16 mouse cellular contexts compared by ENCODE assay signal in the genomic region with DNA sequence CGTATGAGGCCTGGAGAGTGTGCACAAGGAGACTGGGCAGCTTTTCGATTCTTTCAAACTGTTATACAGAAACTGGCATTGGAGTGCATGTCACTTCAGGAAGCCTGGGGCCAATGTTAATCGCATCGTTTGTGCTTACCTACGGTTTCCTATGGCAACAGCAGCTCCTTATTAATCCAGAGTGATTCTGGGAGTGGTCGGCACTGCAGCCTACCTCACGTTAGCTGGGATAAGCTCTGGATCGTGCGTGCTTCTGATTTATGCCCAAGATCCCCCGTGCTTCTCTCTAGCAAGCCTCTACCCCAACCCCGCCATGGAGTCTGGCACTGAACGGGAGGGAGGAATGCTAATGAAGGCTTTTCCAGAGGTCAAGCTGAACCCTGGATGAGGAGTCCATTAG.
DNase-seq lines count a peak whose midpoint lies in the region; ATAC-seq and TF ChIP-seq lines count a peak whose summit lies in the region.
"Had no signal": no experiment of that assay in that cellular context is flagged by ENCODE, and none has a peak within 500 bp of the region (broad histone marks: within the 10 kb centered on the region; RNA-seq: fewer than 3 reads in every experiment).

No protein-coding gene starts in this region.

- H3K9ac ChIP-seq in forebrain, embryonic 15.5 days (replicated peaks): no peak overlapping the region
- H3K9ac ChIP-seq in forebrain, embryonic 12.5 days: no peak overlapping the region
- H3K9ac ChIP-seq in forebrain, postnatal 0 days: no peak overlapping the region
- H3K9ac ChIP-seq in hindbrain, postnatal 0 days (replicated peaks; ENCODE audit: low read length): no peak overlapping the region
- H3K9ac ChIP-seq in neural tube, embryonic 12.5 days: no peak overlapping the region
- H3K9ac ChIP-seq: embryonic facial prominence, embryonic 12.5 days; heart, embryonic 13.5 days had no signal

- 34% methylated on average over 12 of the region's 12 CpGs for WGBS in forebrain, embryonic 15.5 days
- WGBS in forebrain, embryonic 12.5 days: 51% methylated on average over 12 of the region's 12 CpGs
- 28% methylated on average over 12 of the region's 12 CpGs for WGBS in forebrain, postnatal 0 days
- WGBS in hindbrain, postnatal 0 days: 26% methylated on average over 12 of the region's 12 CpGs
- WGBS in neural tube, embryonic 12.5 days: 44% methylated on average over 12 of the region's 12 CpGs
- WGBS in thymus, adult 2 months: 97% methylated on average over 12 of the region's 12 CpGs

- H3K9me3 ChIP-seq in forebrain, embryonic 15.5 days: no peaks in the 10 kb centered on the region
- no peaks in the 10 kb centered on the region for H3K9me3 ChIP-seq in forebrain, embryonic 12.5 days
- H3K9me3 ChIP-seq in forebrain, postnatal 0 days (ENCODE audit: low read length): no peaks in the 10 kb centered on the region
- H3K9me3 ChIP-seq in hindbrain, postnatal 0 days (ENCODE audit: low read length): no peaks in the 10 kb centered on the region
- H3K9me3 ChIP-seq in neural tube, embryonic 12.5 days: no peaks in the 10 kb centered on the region
- H3K9me3 ChIP-seq: embryonic facial prominence, embryonic 12.5 days; heart, embryonic 13.5 days had no signal

- peak; percentile 39 for DNase-seq in forebrain, postnatal 0 days
- peak; percentile 36 for DNase-seq in hindbrain, postnatal 0 days (ENCODE audit: low spot score)
- no peak for DNase-seq in kidney, adult 9 months
- no peak for DNase-seq in thymus, adult 2 months
- DNase-seq: adrenal gland, postnatal 10 days; B cell, adult 2 months; cerebellum, postnatal 10 days; gastrocnemius, postnatal 14 days; liver; lung, postnatal 36 days; thymus, postnatal 36 days had no signal

- ATAC-seq in forebrain, embryonic 15.5 days (replicated peaks): peak; percentile 12; the same call in 1 of the 2 replicates
- no peak for ATAC-seq in forebrain, embryonic 12.5 days (ENCODE audit: low FRiP score)
- ATAC-seq in forebrain, postnatal 0 days: peak; percentile 47
- ATAC-seq in hindbrain, postnatal 0 days: no peak
- ATAC-seq in neural tube, embryonic 12.5 days (ENCODE audit: low FRiP score, low read depth): peak; percentile 61; the same call in 1 of the 2 replicates

- H3K27ac ChIP-seq in forebrain, embryonic 15.5 days (replicated peaks): no peak overlapping the region
- no peak overlapping the region for H3K27ac ChIP-seq in forebrain, embryonic 12.5 days
- peak overlapping the region; percentile 64 for H3K27ac ChIP-seq in forebrain, postnatal 0 days (ENCODE audit: low read depth, low read length)
- 0 out of 2 replicates have a peak overlapping the region, but pooled peaks have one; percentile 5 for H3K27ac ChIP-seq in hindbrain, postnatal 0 days
- H3K27ac ChIP-seq in neural tube, embryonic 12.5 days: no peak overlapping the region; the same call in 1 of the 2 replicates
- no peak overlapping the region for H3K27ac ChIP-seq in thymus, adult 2 months (ENCODE audit: control insufficient read depth, insufficient read depth, low read length)
- H3K27ac ChIP-seq: embryonic facial prominence, embryonic 12.5 days; heart, embryonic 13.5 days had no signal

- no peak for TF ChIP-seq POLR2A in thymus, adult 2 months (IDR thresholded peaks at IDR 0.05; ENCODE audit: control insufficient read depth, extremely low read depth, insufficient read depth, low read length, poor library complexity)

- no peak overlapping the region for H3K4me3 ChIP-seq in forebrain, embryonic 15.5 days
- H3K4me3 ChIP-seq in forebrain, embryonic 12.5 days (replicated peaks): no peak overlapping the region
- no peak overlapping the region for H3K4me3 ChIP-seq in forebrain, postnatal 0 days (ENCODE audit: low read depth, low read length)
- no peak overlapping the region for H3K4me3 ChIP-seq in hindbrain, postnatal 0 days (ENCODE audit: low read length)
- no peak overlapping the region for H3K4me3 ChIP-seq in neural tube, embryonic 12.5 days
- H3K4me3 ChIP-seq in thymus, adult 2 months (ENCODE audit: control insufficient read depth, insufficient read depth, low read length): no peak overlapping the region
- H3K4me3 ChIP-seq: embryonic facial prominence, embryonic 12.5 days; heart, embryonic 13.5 days had no signal

- H3K4me2 ChIP-seq in forebrain, embryonic 15.5 days (replicated peaks): no peak overlapping the region
- H3K4me2 ChIP-seq in forebrain, embryonic 12.5 days: no peak overlapping the region
- no peak overlapping the region for H3K4me2 ChIP-seq in forebrain, postnatal 0 days (ENCODE audit: low read depth)
- H3K4me2 ChIP-seq in hindbrain, postnatal 0 days (ENCODE audit: low read depth, low read length): no peak overlapping the region
- H3K4me2 ChIP-seq in neural tube, embryonic 12.5 days (replicated peaks): 0 out of 2 replicates have a peak overlapping the region, but pooled peaks have one; percentile 14
- H3K4me2 ChIP-seq: embryonic facial prominence, embryonic 12.5 days; heart, embryonic 13.5 days had no signal

- H3K27me3 ChIP-seq in forebrain, embryonic 15.5 days: no peaks in the 10 kb centered on the region
- H3K27me3 ChIP-seq in forebrain, embryonic 12.5 days: no peaks in the 10 kb centered on the region
- H3K27me3 ChIP-seq in forebrain, postnatal 0 days (ENCODE audit: insufficient read depth, low read length): no peaks in the 10 kb centered on the region
- H3K27me3 ChIP-seq in hindbrain, postnatal 0 days (ENCODE audit: insufficient read depth, low read length): no peaks in the 10 kb centered on the region
- H3K27me3 ChIP-seq in neural tube, embryonic 12.5 days (replicated peaks): no peaks in the 10 kb centered on the region
- H3K27me3 ChIP-seq in thymus, adult 2 months (ENCODE audit: control insufficient read depth, insufficient read depth, low read length): no peaks in the 10 kb centered on the region
- H3K27me3 ChIP-seq: embryonic facial prominence, embryonic 12.5 days; heart, embryonic 13.5 days had no signal

- H3K4me1 ChIP-seq in forebrain, embryonic 15.5 days: peaks cover 21% of the 10 kb centered on the region
- peaks cover 27% of the 10 kb centered on the region for H3K4me1 ChIP-seq in forebrain, embryonic 12.5 days
- peaks cover 22% of the 10 kb centered on the region; the same call in 1 of the 2 replicates for H3K4me1 ChIP-seq in forebrain, postnatal 0 days (ENCODE audit: insufficient read depth)
- H3K4me1 ChIP-seq in hindbrain, postnatal 0 days (ENCODE audit: insufficient read depth, low read length): peaks cover 10% of the 10 kb centered on the region; the same call in 1 of the 2 replicates
- peaks cover 40% of the 10 kb centered on the region for H3K4me1 ChIP-seq in neural tube, embryonic 12.5 days
- H3K4me1 ChIP-seq in thymus, adult 2 months (replicated peaks; ENCODE audit: control insufficient read depth, insufficient read depth, low read length): no peaks in the 10 kb centered on the region

- H3K36me3 ChIP-seq in forebrain, embryonic 15.5 days: no peaks in the 10 kb centered on the region
- H3K36me3 ChIP-seq in forebrain, embryonic 12.5 days (replicated peaks): no peaks in the 10 kb centered on the region
- no peaks in the 10 kb centered on the region for H3K36me3 ChIP-seq in forebrain, postnatal 0 days (ENCODE audit: insufficient read depth)
- H3K36me3 ChIP-seq in hindbrain, postnatal 0 days (ENCODE audit: insufficient read depth, low read length): no peaks in the 10 kb centered on the region
- no peaks in the 10 kb centered on the region for H3K36me3 ChIP-seq in neural tube, embryonic 12.5 days
- no peaks in the 10 kb centered on the region for H3K36me3 ChIP-seq in thymus, adult 2 months (ENCODE audit: control insufficient read depth, insufficient read depth, low read length)
- H3K36me3 ChIP-seq: embryonic facial prominence, embryonic 12.5 days; heart, embryonic 13.5 days had no signal

- no peak for TF ChIP-seq CTCF in forebrain, postnatal 0 days (IDR thresholded peaks at IDR 0.05; ENCODE audit: low read depth)
- TF ChIP-seq CTCF in hindbrain, postnatal 0 days (IDR thresholded peaks at IDR 0.05; ENCODE audit: low read depth): no peak
- no peak for TF ChIP-seq CTCF in thymus, adult 2 months (IDR thresholded peaks at IDR 0.05; ENCODE audit: borderline replicate concordance, control insufficient read depth, extremely low read depth, insufficient read depth, low read length, poor library complexity)

Comparison
In these comparisons a context has a peak if more than half of its experiments do, and no peak if none do; other contexts are left out.
1. ATAC-seq: peak in forebrain, embryonic 15.5 days (single experiment), forebrain, postnatal 0 days (single experiment) and neural tube, embryonic 12.5 days (single experiment); none in forebrain, embryonic 12.5 days (single experiment) and hindbrain, postnatal 0 days (single experiment).
2. H3K27ac ChIP-seq: peak in forebrain, postnatal 0 days (single experiment) and hindbrain, postnatal 0 days (single experiment); none in forebrain, embryonic 15.5 days (single experiment), forebrain, embryonic 12.5 days (single experiment), neural tube, embryonic 12.5 days (single experiment) and thymus, adult 2 months (single experiment).
3. DNase-seq: peak in forebrain, postnatal 0 days (single experiment) and hindbrain, postnatal 0 days (single experiment); none in kidney, adult 9 months (single experiment) and thymus, adult 2 months (single experiment).